Mouse (Mus musculus) cerebellum, postnatal 25 days (tissue): ENCODE measurements at regions not wholly inside any gene's neighbourhood (a gene's known extent, or its start where the extent isn't known, plus 50 kb on each side); places are given as distances from the start of the nearest gene placed in this dataset.
A peak's percentile ranks its signal among the peaks of the same experiment; 100 is the strongest.

Experiments used
- DNase-seq, 2 experiments: peaks; one replicate each; pipeline ENCODE4 v3.0.0; 2021; ENCODE audit warnings: mixed read lengths in 2 of 2

GRCm38 (mm10) chr15:18608533-18608932, 210.2 kb upstream of the Cdh10 start:
- DNase-seq, result peak in 1 of 2 experiments; percentile 7

- no peak for DNase-seq
Measured at GRCm38 (mm10) chr15:18623692-18624281, 195.0 kb upstream of the Cdh10 start.

DNA sequence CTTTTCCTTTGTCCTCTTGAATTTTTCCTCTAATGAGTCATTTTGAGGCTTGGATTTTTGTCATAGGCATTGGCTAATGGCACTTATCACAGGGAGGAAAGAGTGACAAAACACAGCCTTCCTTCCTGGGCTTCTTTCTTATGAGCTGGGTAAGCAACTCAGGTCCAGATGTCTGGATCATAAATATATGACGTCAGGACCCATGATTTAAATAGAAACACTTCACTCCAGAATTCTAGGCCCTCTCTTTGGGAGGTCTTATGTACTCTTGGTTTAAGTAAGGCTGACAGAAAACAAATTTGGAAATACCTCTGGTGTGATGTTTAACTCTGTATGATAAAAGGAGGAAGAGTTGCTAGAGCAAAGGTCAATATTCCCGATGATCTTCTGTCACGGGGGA, 193.8 kb upstream of the Cdh10 start:
- DNase-seq, result no peak

GRCm38 (mm10) chr15:18626961-18627360, 191.8 kb upstream of the Cdh10 start:
- DNase-seq, result no peak
